Mouse (Mus musculus) heart, adult 18-20 months (tissue): Measurements from ENCODE around the gene Mfap3. TPM values are rescaled to one million over a fixed set of nuclear protein-coding genes. Genes with fewer than 3 reads are reported as not detected.

Experiments used
- DNase-seq, 2 experiments: peaks; one replicate each; pipeline ENCODE4 v3.0.0; 2021 to 2022; ENCODE audit warnings: mixed read lengths in 1 of 2
- long read RNA-seq, 2 experiments: library from polyadenylated mRNA; stranded (forward); transcript quantifications; one replicate each; pipeline ENCODE4 v2.0.0; 2021
- total RNA-seq, 2 experiments: library from RNA; stranded (reverse); gene quantifications; 2 replicates each; pipeline ENCODE4 v1.2.3; 2021

The Mfap3 gene
- 10 to 100 TPM; 10.4 to 12.6 TPM for total RNA-seq
- long read RNA-seq, experiment 1, full-length matches to known transcripts = 4 of 4 reads
- long read RNA-seq, experiment 1, partial matches to known transcripts = 0 of 4 reads
- long read RNA-seq, experiment 1, other reads (novel, unspliced or antisense) = 0 of 4 reads
- long read RNA-seq, experiment 2, full-length matches to known transcripts = 2 of 2 reads
- long read RNA-seq, experiment 2, partial matches to known transcripts = 0 of 2 reads
- long read RNA-seq, experiment 2, other reads (novel, unspliced or antisense) = 0 of 2 reads

GRCm38 (mm10) chr11:57518091-57518750 lies at the start of gene Mfap3, which contains the start of gene Fam114a2:
Gene Mfap3, plus strand, starts transcription at chr11:57518664.
Gene Fam114a2, minus strand, starts transcription at chr11:57518617.
- peak; percentile 93 to 97 for DNase-seq

- DNase-seq = no peak
Measured at GRCm38 (mm10) chr11:57468706-57469105, 49.8 kb upstream of the Mfap3 start.

GRCm38 (mm10) chr11:57470056-57470455 lies 48.4 kb upstream of the Mfap3 start:
- DNase-seq = no peak

- no peak for DNase-seq
Measured at GRCm38 (mm10) chr11:57470979-57471378, 47.5 kb upstream of the Mfap3 start.

- no peak for DNase-seq
Measured at GRCm38 (mm10) chr11:57474296-57474941, 44.0 kb upstream of the Mfap3 start.

- DNase-seq = peak; percentile 18 to 55
Measured at GRCm38 (mm10) chr11:57475119-57475518, 43.3 kb upstream of the Mfap3 start.

GRCm38 (mm10) chr11:57478077-57478476 lies 40.4 kb upstream of the Mfap3 start:
- no peak for DNase-seq

- DNase-seq = no peak
Measured at GRCm38 (mm10) chr11:57488436-57488835, 30.0 kb upstream of the Mfap3 start.

GRCm38 (mm10) chr11:57496462-57497039 lies 21.9 kb upstream of the Mfap3 start:
- no peak for DNase-seq

- DNase-seq = no peak
Measured at GRCm38 (mm10) chr11:57497701-57498100, 20.8 kb upstream of the Mfap3 start.

- DNase-seq = no peak
Measured at GRCm38 (mm10) chr11:57498215-57498614, 20.2 kb upstream of the Mfap3 start.

GRCm38 (mm10) chr11:57503155-57503554 lies 15.3 kb upstream of the Mfap3 start:
- DNase-seq = peak in 1 of 2 experiments; percentile 7

GRCm38 (mm10) chr11:57506899-57507298 lies 11.6 kb upstream of the Mfap3 start:
- no peak for DNase-seq

- DNase-seq = no peak
Measured at GRCm38 (mm10) chr11:57515218-57515617, 3.2 kb upstream of the Mfap3 start.

- no peak for DNase-seq
Measured at GRCm38 (mm10) chr11:57516946-57517441, 1.5 kb upstream of the Mfap3 start.

- DNase-seq = no peak
Measured at GRCm38 (mm10) chr11:57518751-57519148, 286 bp downstream of the Mfap3 start.

- DNase-seq = no peak
Measured at GRCm38 (mm10) chr11:57519304-57519703, 840 bp downstream of the Mfap3 start.

GRCm38 (mm10) chr11:57521206-57521605 lies 2.7 kb downstream of the Mfap3 start:
- DNase-seq = no peak

- peak; percentile 26 to 42 for DNase-seq
Measured at GRCm38 (mm10) chr11:57522046-57522445, 3.6 kb downstream of the Mfap3 start.

- DNase-seq = no peak
Measured at GRCm38 (mm10) chr11:57523418-57523817, 5.0 kb downstream of the Mfap3 start.

GRCm38 (mm10) chr11:57524597-57524996 lies 6.1 kb downstream of the Mfap3 start:
- peak; percentile 7 to 46 for DNase-seq

GRCm38 (mm10) chr11:57525900-57526299 lies 7.4 kb downstream of the Mfap3 start:
- DNase-seq = no peak

- DNase-seq = no peak
Measured at GRCm38 (mm10) chr11:57527506-57527905, 9.0 kb downstream of the Mfap3 start.
